Mouse (Mus musculus): ENCODE data around the gene Parvg.

- TF ChIP-seq POLR2A (IDR thresholded peaks at IDR 0.05; ENCODE audit: control insufficient read depth, low read depth, low read length) (no peak), CTCF (IDR thresholded peaks at IDR 0.05; ENCODE audit: control insufficient read depth, insufficient read depth, insufficient replicate concordance, low read depth, low read length) (no peak)
Measured at GRCm38 (mm10) chr15:84324870-84325553, 1.2 kb downstream of the Parvg start.

Measured in testis, adult 2 months (tissue).